Mouse (Mus musculus): ENCODE measurements around the gene Klf7.
A peak's percentile ranks its signal among the peaks of the same experiment; 100 is the strongest.

Gene Klf7

DNA sequence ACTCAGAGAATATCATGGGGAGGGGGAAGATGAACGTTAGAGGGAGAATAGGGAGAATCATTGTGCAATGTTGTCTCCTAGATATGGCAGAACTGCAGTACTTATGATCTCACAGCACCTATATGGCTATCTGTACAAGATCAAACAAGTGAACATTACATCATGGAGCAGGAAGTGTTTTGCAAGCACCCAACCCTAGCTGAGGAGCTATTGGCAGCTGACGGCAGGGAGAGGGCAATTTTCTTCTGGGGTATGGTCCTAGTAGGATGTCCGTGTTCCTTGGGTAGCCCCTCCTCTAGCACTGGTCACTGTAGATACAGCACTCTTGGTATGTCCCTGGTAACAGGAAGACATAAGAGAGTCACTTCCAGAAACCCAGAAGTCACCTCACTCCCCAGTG is 17.4 kb downstream of the Klf7 start:
- no peak for DNase-seq

DNA sequence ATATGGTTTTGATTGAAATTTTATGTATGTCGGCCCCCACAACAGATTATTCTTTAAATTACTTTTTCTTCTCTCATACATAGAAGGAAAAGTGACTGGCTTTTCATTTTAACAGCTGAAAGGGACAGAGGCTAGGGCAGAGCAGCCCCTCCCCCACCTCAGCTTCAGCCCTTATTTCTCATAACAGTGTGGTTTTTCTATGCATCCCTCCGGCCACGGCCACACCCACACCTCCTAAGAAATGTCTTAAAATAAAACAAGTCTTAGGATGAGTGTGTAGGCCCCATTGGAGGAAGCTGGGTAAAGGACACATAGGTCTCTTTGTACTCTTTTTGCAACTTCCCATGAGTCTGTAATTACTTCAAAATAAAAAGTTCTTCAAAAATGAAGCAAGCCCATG is 20.8 kb downstream of the Klf7 start:
- DNase-seq: no peak

DNA sequence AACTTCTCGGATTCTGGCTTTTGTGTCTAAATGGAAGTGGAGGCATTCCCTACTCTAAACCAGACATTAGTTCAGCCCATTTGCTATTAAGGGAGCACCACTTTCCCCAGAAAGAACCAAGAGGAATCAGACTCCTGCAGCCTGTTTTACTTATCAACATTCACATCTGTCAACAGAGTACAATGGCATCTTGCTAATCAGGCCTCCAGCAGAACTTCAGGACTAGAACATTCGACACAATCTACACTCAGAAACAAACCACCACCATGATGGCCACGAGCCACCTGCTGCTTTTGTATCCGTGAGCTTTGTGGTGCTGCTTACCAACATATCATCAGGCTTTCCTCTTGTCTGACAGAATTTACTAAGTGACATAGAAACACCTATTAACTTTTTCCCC is 23.3 kb downstream of the Klf7 start:
- DNase-seq: no peak

DNA sequence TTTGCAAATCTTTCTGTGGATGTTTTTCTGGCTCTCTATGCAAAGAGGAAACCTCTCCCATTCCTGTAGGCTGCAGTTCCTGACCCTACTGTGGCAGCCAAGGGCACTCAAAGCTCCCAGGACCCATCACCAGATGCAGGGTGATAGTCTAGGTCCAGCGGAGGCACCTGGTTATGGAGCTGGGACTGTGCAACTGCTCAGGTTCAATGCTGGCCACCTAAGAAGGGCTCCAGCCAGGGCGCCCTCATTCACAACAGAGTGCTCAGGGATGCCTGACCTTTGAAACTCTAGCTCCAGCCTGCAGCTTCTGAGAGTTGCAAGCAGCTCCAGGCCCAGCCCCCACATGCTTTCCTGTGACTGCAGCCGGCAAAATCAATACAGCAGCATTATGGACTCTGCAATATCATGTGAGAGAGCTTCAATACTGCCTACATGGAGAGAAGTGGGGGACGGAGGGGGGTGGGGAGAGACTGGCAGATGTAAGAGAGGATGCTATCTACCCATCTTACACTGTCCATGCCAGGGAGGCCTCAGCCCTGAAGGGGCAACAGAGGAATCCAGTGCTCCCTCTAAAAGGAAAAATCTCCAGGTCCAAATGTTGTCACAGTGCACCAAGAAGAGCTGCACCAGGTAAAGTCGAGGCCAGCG is 24.3 kb downstream of the Klf7 start:
- no peak for DNase-seq

DNA sequence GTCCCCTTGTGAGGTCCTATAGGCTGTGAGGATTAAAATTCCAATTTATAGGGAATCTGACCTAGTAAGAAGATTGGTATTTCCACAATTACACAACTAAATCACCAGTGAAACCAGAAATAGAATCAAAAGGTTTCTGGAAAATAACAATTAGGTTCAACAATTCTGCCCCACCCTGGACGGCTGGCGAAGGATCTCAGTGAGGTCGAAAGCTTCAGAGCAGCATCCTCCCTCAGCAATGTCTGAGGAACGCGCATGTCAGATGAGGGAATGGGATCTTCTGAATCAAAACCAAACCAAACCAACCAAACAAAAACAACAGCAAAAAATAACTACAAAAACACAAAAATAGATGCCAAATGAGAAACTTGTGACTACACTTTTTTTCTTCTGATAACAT is 29.1 kb downstream of the Klf7 start:
- no peak for DNase-seq

DNA sequence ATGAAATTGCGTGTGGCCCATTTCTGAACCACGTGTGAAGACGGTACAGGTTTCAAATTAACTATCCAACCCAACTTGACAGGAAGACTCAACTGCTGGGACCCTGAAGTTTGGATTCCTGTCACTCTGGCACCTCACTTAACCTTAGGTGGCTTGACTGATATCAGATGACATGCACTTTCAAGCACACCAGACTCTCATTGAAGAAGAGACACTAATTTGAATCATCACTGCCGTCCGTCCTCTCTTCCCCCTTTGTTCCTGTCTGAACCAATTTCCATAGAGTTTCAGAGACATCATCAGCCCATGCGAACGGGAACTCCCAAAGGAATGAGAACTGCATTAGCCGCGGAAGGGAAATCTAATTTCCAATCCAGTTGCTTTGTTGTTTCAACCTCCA is 30.5 kb downstream of the Klf7 start:
- no peak for DNase-seq

DNA sequence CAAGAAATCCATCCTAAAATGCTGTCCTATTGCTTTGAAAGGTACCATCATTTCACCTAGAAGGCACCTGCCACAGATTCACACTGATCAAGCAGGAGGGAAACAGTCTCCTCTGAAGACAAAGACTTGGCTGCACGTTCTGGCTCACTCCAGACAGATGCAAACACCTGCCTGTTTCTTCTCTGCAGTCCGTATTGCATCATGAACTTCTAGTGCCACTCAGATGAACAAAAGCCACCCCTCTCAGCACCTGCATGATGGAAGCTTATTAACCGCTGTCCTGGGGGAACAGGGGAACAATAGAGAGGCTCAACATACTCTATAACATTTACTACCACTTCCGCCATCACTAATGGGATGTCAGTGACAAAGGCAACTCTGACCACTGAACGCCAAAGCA is 31.5 kb downstream of the Klf7 start:
- no peak for DNase-seq

DNA sequence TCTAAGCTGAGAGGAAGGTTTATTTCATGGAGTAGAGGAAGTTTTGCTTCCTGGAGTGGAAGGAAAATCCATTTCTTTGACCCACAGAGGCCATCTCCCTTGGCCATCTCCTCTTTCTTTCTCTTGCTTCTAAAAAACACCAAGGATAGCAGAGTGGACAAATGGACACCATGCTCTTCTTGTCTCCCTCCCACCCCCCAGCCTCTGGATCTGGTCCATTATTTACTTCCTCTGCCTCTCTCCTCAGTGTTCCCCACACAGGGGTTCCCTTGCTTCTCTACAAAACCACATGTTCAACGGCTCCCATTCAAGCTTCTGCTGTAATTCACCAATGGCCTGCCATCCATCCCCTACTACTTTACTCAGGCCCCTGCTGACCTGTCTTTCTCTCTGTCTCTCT is 32.4 kb downstream of the Klf7 start:
- DNase-seq: no peak

DNA sequence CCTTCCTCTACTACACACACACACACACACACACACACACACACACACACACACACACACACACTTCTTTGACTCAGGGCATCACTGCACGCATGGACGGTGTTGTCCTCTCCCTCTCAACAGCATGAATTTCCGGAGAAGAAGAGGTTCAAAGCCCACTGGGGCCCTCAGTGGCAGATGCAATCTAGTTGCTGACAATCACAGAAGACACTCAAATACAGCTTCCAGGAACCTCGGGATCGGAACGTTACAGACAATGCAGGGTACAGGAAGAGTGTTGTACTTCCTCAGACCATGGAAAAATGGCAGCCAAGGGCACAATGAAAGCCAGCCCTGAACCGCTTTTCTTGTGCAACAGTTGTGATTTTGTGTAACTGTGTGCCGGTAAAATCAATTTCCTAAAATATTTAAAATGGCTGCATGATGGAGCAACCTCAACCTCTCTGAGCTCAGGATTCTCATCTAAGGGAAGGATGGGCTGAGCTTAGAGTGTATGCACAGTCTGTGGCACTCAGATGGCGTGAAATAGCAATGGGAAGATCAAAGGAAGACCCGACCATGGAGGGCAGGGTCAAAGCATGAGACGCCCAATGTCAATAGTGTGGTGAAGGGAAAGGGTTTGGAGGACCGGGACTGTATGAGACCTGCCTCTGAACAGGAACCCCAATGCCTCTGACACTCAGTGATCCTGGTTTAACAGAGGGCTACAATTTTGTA is 33.3 kb downstream of the Klf7 start:
- no peak for DNase-seq

DNA sequence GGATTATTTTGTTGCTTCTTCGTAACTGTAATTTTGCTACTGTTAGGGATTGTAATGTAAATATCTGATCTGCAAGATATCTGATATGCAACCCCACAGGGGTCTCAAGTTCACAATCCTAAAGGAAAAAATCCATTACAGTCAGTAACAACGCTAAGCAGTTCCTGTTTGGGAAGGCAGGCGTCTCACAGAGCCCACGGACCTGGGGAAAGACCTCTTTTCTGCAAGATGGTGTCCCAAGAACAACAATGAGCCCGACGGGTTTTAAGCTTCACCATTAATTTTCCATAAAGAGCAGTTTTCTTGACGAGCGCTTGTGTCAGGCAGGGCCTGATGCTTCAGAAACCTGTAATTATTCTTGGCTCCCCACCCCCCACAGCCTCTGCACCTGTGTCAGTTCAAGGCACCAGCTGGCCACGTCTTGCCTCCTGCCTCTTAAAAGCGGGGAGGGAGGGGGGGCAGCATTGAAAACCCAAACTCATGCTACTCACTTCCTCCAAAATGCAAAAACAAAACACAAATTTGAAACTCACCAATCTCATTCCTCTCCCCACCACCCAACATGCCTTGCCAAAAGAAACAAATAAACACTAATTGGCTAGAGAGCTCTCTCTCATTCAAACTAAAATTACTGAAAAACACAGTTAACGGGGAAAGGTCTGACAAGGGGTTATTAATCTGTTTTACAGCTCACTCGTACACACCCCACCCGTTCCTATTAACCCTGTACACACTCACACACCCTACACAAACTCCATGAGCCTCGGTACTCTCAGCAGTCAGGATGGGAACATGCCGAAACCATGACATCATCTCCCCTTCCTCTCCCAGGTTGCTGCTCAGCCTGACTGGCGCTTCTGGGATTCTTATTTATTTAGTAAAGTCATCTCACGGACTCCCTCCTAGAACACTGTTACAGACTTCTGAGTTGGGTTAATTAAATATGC is 34.2 kb downstream of the Klf7 start:
- DNase-seq: peak; percentile 60

DNA sequence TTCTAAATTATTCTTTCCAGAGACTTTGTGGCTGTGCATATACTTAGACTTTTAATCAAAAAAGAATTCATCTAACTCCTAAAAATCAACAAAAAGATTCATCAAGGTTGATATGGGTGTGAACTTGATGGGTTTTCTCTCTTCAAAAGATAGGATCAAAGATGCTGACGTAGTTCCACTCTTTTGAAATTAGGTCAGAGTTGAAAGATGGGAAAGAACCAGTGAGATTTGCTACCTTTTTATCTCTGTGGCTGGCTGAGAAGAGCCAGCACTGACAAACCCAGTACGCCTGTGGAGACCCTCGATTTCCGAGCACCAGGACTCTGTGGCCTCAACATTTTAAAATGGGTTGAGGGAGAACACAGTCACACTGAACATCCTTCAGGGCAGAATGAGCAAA is 36.2 kb downstream of the Klf7 start:
- no peak for DNase-seq

DNA sequence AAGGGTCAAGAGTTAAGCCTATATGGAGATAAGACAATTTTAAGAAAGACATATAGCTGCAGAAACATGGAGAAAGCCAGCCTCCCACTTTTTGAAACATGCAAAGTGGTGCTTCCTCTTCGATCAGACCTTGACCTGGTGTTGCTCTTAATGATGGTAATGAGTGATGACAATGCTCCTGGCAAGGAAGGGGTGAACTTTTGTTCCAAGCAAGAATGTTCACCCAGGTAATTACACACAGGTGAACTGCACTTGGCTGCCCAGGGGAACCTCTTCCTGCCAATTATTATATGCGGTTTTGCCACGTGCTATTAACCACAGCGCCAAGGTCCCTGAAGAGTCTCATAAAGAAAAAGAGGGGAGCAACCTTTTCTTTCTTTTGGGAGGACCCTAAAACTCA is 36.7 kb downstream of the Klf7 start:
- DNase-seq: no peak

DNA sequence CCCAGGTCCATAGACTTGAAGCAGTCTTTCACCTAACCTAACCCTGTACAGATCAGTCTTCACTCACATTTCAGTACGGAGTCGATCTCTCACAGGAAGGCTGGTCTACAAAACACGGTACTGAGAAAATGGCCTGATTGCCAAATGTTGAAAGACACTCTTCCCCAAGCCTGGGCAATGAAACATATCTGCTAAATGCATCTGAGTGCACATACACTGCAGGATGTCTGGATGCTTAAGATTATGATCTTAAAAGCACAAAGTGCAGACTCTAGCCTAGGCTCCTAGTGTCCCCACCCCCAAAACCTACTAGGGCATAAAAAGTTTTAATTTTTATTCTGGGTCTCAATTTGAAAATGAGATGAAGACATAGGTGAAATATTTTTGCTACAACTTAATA is 37.4 kb downstream of the Klf7 start:
- no peak for DNase-seq

DNA sequence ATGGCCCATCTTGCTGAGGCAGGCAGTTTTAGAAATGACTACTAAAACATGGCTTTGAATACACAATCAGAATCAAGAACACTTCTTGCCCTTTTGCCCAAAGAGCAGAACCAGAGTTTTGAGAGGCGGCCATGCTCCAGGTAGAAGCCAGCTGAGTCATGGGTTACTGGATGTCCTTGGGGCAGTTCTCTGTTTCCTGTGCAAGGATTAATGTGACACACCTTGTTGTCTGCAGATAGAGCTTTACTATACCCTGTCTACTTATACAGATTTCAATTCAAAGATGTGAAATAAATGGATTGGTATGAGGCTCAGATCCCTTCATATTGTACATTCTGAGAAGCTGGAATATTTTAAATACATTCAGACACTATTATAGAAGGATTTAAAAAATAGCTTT is 40.3 kb downstream of the Klf7 start:
- DNase-seq: no peak

DNA sequence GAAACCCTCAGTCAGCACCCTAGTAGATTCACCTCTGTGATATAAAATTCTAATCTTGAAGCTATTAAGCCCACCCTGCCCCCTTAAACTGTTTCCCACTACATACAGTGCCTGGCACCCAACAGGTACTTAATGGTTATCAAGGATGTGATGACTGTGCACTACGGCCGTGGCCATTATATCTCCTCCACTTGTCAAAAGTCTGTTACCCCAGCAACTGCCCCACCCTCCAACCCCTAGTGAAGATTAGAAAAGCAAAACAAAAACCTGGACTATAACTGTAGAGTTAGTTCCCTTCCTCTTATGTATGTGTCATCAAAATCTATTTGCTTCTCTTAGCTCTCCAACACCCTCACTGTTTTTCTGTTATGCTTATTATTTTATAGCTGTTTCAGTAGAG is 40.9 kb downstream of the Klf7 start:
- DNase-seq: no peak

DNA sequence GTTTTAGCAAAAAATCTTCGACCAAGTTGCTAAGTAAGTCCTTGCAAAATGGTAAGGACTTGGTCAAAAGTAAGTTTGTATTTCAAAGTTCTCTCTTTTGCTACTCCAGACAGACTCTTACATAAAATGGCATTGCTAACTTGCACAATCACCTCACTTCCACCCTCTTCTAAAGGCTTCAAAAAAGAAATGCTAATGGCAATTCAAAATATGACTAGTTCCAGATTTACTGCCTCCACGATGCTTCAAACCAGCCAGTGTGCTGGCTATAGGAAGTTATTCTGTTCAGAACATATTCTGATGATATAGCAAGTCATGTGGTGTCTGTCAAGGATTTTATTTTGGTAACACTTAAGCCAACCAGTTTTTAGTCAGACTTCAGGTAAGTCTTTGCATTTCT is 41.8 kb downstream of the Klf7 start:
- DNase-seq: no peak

DNA sequence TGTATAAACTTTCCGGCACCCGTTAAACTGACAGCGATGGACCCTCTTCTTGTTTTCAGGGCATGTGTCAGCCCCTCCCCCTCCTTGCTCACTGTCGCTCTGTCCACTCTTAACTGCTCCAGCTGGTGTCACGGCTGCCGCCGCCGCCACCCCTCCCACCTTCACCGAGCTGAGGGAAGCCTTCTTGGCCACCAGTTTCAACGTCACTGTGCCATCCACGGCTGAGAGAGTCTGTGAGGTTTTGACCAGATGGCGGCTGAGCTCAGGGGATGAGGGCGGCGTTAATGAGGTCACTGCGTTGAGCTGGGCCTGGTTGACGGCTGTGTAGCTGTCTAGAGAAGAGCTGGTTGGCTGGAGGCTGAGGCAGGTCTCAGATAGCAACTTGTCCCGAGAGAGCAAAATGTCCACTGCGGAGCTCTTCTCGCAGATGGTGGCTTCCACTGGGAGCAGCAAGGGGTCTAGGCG is 43.3 kb downstream of the Klf7 start:
- no peak for DNase-seq

DNA sequence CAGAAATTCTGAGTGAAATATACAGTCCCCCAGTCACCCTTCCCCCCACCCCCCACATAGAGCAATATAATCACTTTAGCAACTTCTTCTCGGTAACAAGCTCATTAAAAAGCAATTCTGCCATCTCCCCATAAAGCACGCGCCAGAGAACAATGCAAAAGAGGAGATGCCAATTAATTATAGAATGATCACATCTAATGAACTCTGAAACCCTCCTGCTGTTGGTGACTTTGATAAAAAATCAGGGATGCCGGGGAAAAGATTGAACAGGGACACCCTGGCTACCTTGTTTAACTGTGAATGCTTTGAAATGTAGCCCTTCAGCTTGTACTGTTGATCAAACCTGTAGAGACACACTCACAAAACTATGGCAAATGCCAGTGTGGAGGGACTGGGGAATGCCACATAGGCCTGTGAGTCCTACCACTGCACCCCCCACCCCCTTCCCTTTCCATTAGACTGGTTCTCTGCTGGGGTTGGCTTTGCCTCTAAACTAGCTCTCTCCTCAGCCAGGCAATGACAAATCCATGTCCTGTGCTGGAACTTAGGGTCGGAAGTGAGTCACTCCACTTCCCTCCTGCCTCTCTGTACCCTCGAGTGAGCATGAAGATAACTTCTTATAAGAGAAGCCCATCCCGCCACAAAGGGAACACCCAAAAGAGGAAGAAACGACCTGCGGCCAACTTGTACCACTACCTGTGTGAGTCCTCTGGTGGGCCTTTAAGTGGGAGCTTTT is 43.9 kb downstream of the Klf7 start:
- no peak for DNase-seq

DNA sequence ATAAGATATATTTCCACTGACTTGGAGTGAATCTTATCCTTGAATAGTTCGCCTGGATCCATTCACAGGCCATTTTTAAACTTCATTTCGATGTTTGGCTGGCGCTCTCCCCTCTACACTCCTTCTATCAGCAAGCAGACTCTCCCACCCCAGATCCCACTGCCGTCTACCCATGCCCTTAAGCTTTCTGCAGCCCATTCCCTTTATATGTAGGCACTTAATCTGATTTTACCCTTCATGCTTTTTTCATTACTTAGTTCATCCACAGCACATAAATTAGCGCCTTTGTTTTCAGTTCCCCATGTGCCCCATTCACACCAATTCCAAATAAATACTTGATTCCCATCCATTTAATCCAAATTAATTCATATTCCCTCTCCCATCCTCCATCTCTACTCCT is 48.0 kb downstream of the Klf7 start:
- no peak for DNase-seq

DNA sequence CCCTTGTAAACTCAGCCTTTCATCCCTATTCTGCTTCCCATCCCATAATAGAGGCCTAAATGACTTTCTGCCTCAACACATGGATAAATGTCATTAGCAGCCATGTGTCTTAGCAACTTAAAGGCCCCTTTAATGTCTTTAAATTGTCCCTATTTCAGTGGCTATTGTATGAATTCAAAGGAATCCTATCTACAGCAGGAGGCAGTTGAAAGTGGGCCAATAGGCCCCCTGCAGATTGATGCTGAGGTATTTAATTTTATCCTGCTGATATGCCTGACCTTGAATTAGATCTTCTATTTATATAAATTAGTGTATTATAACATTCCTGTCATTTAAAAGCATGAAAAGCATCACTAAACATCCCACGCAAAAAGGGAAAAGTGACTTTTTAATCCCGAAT is 51.1 kb downstream of the Klf7 start:
- no peak for DNase-seq

DNA sequence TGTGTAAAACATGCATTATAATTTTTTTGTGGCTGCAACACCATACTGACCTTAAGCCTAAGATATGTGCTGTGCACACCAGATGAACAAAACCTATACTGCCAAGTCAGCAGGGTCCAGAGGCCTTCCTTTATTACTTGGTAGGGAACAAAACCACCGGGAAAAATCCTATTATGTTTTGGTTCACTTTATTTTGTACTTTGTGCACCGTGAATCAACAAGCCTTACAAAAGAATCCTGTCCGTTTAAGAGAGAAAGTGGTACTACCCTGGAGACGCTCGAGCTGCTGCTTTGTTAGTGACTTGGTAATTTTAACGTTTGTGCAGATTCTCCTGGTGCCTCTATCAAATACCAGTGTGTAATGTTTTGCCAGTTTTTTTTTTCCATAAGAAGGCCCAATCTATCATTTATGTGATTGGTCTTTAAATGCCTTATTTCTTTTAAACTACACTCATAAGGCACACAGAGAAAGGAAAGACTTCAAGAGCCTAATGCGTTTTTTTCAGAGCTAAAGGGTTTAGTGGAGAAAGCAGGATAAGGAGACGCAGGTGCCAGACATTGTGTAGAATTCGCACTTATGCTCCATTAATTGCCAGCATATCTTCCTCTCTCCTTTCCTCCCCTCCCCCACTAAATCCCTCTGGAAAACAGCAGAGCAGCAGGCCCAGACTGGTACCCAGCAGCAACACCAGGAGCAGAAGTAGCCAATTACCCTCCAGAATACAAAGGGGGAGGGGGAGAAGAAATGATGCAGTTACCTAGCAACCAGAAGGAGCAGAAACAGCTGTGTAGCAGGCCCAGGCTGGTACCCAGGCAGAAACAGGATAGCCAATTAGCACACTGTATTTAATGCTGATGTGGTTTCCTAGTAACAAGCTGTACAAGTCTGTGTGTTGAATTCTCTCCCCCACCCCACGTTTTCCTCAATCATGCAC is 55.5 kb downstream of the Klf7 start:
- peak; percentile 85 for DNase-seq

DNA sequence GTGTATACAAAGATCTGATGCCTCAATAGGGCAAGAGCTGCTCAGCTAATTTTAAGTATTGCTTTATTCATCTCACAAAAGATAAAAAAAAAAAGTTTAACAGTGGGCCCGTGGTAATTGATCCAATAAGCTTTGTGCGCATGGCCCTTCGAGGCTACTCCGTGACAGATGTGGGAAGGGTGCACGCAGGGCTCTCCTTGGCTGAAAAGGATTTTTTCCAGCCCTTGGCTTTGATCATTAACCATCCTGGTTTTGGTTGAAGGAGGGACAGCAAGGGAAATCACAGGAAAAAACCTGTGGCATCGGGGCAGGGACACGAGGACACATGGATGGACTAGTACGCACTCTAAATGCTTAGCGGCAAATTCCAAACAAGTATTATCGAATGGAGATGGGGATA is 60.6 kb downstream of the Klf7 start:
- no peak for DNase-seq
